ENCODE assay signal across 1 mouse cellular context in the genomic region with DNA sequence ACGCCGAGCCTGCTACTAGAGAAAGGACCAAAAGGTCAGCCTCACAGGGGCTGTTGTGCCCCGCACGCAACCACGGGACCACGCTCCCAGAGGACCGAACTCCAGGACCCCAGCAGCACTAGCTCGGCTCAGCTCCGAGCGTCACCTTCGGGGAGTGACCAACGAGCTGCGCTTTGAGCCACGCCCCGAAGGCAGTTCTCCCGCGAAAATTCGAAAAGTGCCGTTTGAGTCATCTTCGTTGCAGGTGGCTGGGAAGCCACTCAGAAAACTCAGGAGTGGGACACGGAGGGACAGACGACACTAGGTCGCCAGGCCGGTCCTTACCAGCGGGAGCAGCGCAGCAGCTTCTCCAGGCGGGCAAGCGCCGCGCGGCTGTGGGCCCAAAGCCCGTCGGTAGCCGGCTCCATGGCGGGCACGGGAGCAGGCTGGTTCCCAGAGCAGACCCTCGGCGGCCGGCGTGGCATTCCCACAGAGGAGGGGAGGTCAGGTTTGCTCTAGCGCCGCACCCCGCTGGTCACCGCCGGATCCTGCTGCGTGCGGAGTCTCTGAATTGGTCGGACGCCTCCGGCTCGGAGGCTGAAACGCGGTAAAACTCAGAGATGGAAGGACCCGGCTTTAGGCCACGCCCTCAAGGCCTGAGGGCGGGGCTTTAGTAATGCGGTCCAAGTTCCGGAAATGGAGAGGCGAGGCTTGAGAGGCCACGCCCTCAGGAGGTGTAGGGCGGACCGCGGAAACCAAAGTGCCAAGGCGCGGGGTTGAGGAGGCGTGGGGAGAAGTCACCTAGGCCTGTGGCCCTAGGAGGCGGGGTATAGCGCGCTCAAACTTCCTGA.
TF ChIP-seq lines count a peak whose summit lies in the region.

A gene (minus strand): TSS at position 803 of the 830 bp plus-strand sequence.

TF ChIP-seq in CH12.LX, 34 proteins besides CTCF, POLR2A, EP300 and RAD21 (continued from another document):
- TF ChIP-seq ETS1 (conservative IDR thresholded peaks at IDR 0.05; ENCODE audit: low read depth, low read length) (no peak), SMC3 (IDR thresholded peaks at IDR 0.05; ENCODE audit: low read depth, low read length) (no peak), IRF4 (IDR thresholded peaks at IDR 0.05; ENCODE audit: low read depth, low read length) (peak; percentile 62; the same call in 1 of the 2 replicates), USF2 (conservative IDR thresholded peaks at IDR 0.05; ENCODE audit: low read depth, low read length) (no peak), HCFC1 (IDR thresholded peaks at IDR 0.05; ENCODE audit: low read depth, low read length) (no peak; the same call in none of the 2 replicates), KAT2A (IDR thresholded peaks at IDR 0.05; ENCODE audit: insufficient replicate concordance, low read length) (peak; percentile 73; the same call in 1 of the 2 replicates), NRF1 (IDR thresholded peaks at IDR 0.05; ENCODE audit: low read depth, low read length) (0 out of 2 replicates have a peak, but pooled peaks have one; percentile 32), MAZ (IDR thresholded peaks at IDR 0.05; ENCODE audit: low read depth, low read length) (peak; percentile 63; the same call in 1 of the 2 replicates), MYC (IDR thresholded peaks at IDR 0.05; ENCODE audit: low read depth, low read length) (peak; percentile 57; the same call in 1 of the 2 replicates), JUN (IDR thresholded peaks at IDR 0.05; ENCODE audit: insufficient read depth, low read depth, low read length) (no peak), RCOR1 (conservative IDR thresholded peaks at IDR 0.05; ENCODE audit: low read depth, low read length) (no peak), MAFK (IDR thresholded peaks at IDR 0.05; ENCODE audit: insufficient replicate concordance, low read length) (no peak), ZC3H11A (IDR thresholded peaks at IDR 0.05; ENCODE audit: low read depth, low read length) (no peak), MEF2A (IDR thresholded peaks at IDR 0.05; ENCODE audit: borderline replicate concordance, low read depth, low read length) (peak; percentile 8), TBP (conservative IDR thresholded peaks at IDR 0.05; ENCODE audit: low read depth, low read length) (0 out of 2 replicates have a peak, but pooled peaks have one; percentile 1), POLR2AphosphoS2 (IDR thresholded peaks at IDR 0.05; ENCODE audit: low read depth, low read length) (0 out of 2 replicates have a peak, but pooled peaks have one; percentile 48), ZNF384 (IDR thresholded peaks at IDR 0.05; ENCODE audit: low read depth, low read length) (no peak), ZMIZ1 (IDR thresholded peaks at IDR 0.05; ENCODE audit: low read depth, low read length) (peak; percentile 83; the same call in 1 of the 2 replicates), PAX5 (IDR thresholded peaks at IDR 0.05; ENCODE audit: low read length) (no peak), SIN3A (IDR thresholded peaks at IDR 0.05; ENCODE audit: low read length) (peak; percentile 92), NELFE (IDR thresholded peaks at IDR 0.05; ENCODE audit: low read depth, low read length) (peak; percentile 72)
